In the genomic region with DNA sequence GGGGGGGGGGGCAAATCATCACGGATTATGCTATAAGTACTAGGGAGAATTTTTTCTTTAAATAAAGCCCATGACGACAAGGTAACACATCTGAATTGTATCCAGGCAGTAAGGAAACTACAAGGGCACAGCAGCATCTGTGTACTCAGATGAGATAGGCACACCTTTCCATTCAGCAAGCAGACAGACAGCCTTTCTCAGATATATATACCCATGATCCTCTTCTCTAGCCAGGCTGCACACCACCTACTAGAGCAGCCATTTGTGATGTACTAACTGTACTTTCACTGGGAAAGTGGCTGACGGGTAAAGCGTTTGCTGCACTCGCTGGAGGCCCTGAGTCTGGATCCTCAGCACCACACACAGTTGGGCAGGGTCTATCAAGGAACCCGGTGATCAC, we compare ENCODE assay signal across 9 mouse cellular contexts. TPM values are rescaled to one million over a fixed set of nuclear protein-coding genes. Genes with fewer than 3 reads are reported as not detected.
DNase-seq lines count a peak whose midpoint lies in the region; ATAC-seq lines count a peak whose summit lies in the region.
"Had no signal": no experiment of that assay in that cellular context is flagged by ENCODE, and none has a peak within 500 bp of the region (broad histone marks: within the 10 kb centered on the region; RNA-seq: fewer than 3 reads in every experiment).

No protein-coding gene starts in this region.

- H3K9me3 ChIP-seq in heart, embryonic 13.5 days, result no peaks in the 10 kb centered on the region
- no peaks in the 10 kb centered on the region for H3K9me3 ChIP-seq in embryonic facial prominence, embryonic 12.5 days
- no peaks in the 10 kb centered on the region for H3K9me3 ChIP-seq in intestine, embryonic 14.5 days (ENCODE audit: control insufficient read depth, low read length)
- no peaks in the 10 kb centered on the region for H3K9me3 ChIP-seq in midbrain, embryonic 15.5 days

- DNase-seq in heart, adult 18-20 months, result no peak
- no peak for DNase-seq in intestine, embryonic 14.5 days (ENCODE audit: low spot score)
- no peak for DNase-seq in adrenal gland, postnatal 25 days
- no peak for DNase-seq in left cerebral cortex, postnatal 14 days (ENCODE audit: low spot score in 2 of 2)
- DNase-seq: B cell, adult 2 months had no signal

- WGBS in heart, embryonic 13.5 days, result 59% methylated on average over 6 of the region's 6 CpGs
- 55% methylated on average over 6 of the region's 6 CpGs for WGBS in embryonic facial prominence, embryonic 12.5 days
- WGBS in intestine, embryonic 14.5 days, result 46% methylated on average over 6 of the region's 6 CpGs
- WGBS in midbrain, embryonic 15.5 days, result 58% methylated on average over 6 of the region's 6 CpGs

- H3K4me3 ChIP-seq in heart, embryonic 13.5 days, result no peak overlapping the region
- H3K4me3 ChIP-seq in embryonic facial prominence, embryonic 12.5 days, result no peak overlapping the region
- no peak overlapping the region for H3K4me3 ChIP-seq in intestine, embryonic 14.5 days (ENCODE audit: low read depth, low read length)
- H3K4me3 ChIP-seq in midbrain, embryonic 15.5 days, result 0 out of 2 replicates have a peak overlapping the region, but pooled peaks have one; percentile 15

- no peaks in the 10 kb centered on the region for H3K27me3 ChIP-seq in heart, embryonic 13.5 days (replicated peaks)
- H3K27me3 ChIP-seq in embryonic facial prominence, embryonic 12.5 days, result no peaks in the 10 kb centered on the region
- H3K27me3 ChIP-seq in intestine, embryonic 14.5 days (replicated peaks; ENCODE audit: control insufficient read depth, insufficient read depth, low read length), result no peaks in the 10 kb centered on the region
- H3K27me3 ChIP-seq in midbrain, embryonic 15.5 days (replicated peaks), result no peaks in the 10 kb centered on the region

- H3K27ac ChIP-seq in heart, embryonic 13.5 days (replicated peaks), result no peak overlapping the region
- no peak overlapping the region for H3K27ac ChIP-seq in embryonic facial prominence, embryonic 12.5 days
- H3K27ac ChIP-seq in intestine, embryonic 14.5 days (ENCODE audit: low read depth), result no peak overlapping the region
- no peak overlapping the region for H3K27ac ChIP-seq in midbrain, embryonic 15.5 days

- peak overlapping the region; percentile 67 for H3K4me2 ChIP-seq in heart, embryonic 13.5 days
- peak overlapping the region; percentile 46 for H3K4me2 ChIP-seq in embryonic facial prominence, embryonic 12.5 days (replicated peaks)
- peak overlapping the region; percentile 25 for H3K4me2 ChIP-seq in intestine, embryonic 14.5 days (ENCODE audit: low read length)
- H3K4me2 ChIP-seq in midbrain, embryonic 15.5 days, result peak overlapping the region; percentile 49

- H3K36me3 ChIP-seq in heart, embryonic 13.5 days, result no peaks in the 10 kb centered on the region
- H3K36me3 ChIP-seq in embryonic facial prominence, embryonic 12.5 days, result no peaks in the 10 kb centered on the region
- H3K36me3 ChIP-seq in intestine, embryonic 14.5 days (ENCODE audit: control insufficient read depth, insufficient read depth, low read length), result no peaks in the 10 kb centered on the region
- no peaks in the 10 kb centered on the region for H3K36me3 ChIP-seq in midbrain, embryonic 15.5 days (replicated peaks)

- intact Hi-C loops in left cerebral cortex, postnatal 14 days (cut with DNase I), result no loop called here

- H3K4me1 ChIP-seq in heart, embryonic 13.5 days, result peaks cover 12% of the 10 kb centered on the region
- peaks cover 10% of the 10 kb centered on the region for H3K4me1 ChIP-seq in embryonic facial prominence, embryonic 12.5 days
- H3K4me1 ChIP-seq in intestine, embryonic 14.5 days (replicated peaks; ENCODE audit: control insufficient read depth, insufficient read depth, low read length), result peaks cover 8% of the 10 kb centered on the region
- peaks cover 10% of the 10 kb centered on the region for H3K4me1 ChIP-seq in midbrain, embryonic 15.5 days

- H3K9ac ChIP-seq in heart, embryonic 13.5 days, result no peak overlapping the region
- H3K9ac ChIP-seq in embryonic facial prominence, embryonic 12.5 days, result no peak overlapping the region
- no peak overlapping the region for H3K9ac ChIP-seq in intestine, embryonic 14.5 days (ENCODE audit: low read length)
- H3K9ac ChIP-seq in midbrain, embryonic 15.5 days, result 0 out of 2 replicates have a peak overlapping the region, but pooled peaks have one; percentile 0

- ATAC-seq in heart, embryonic 13.5 days (ENCODE audit: extremely low read depth, insufficient number of reproducible peaks, low FRiP score, low TSS enrichment), result no peak
- 0 out of 2 replicates have a peak, but pooled peaks have one; percentile 4 for ATAC-seq in embryonic facial prominence, embryonic 12.5 days (ENCODE audit: insufficient number of reproducible peaks, insufficient read depth, low FRiP score, low TSS enrichment)
- ATAC-seq in intestine, embryonic 14.5 days (replicated peaks; ENCODE audit: low FRiP score, low TSS enrichment, low read depth), result peak; percentile 42
- ATAC-seq in midbrain, embryonic 15.5 days (replicated peaks), result peak; percentile 59
- no peak for ATAC-seq in megakaryocyte-erythroid progenitor cell, adult 5-6 weeks (replicated peaks; ENCODE audit: low FRiP score, low TSS enrichment, poor library complexity, severe bottlenecking)

RNA-seq across cellular contexts. Expression of a gene that starts 28.6 kb away (rescaled TPM):
- 4.0 TPM in 2 replicates for polyA plus RNA-seq in heart, embryonic 13.5 days (2015; fragmentation: Nextera tagmentation; extraction: Ambion mirVana)
- total RNA-seq in heart, adult 18-20 months (2021), result 10 to 100 TPM; 36.9 to 39.7 TPM
- polyA plus RNA-seq in embryonic facial prominence, embryonic 12.5 days (2016; fragmentation: Nextera tagmentation; extraction: Ambion mirVana), result 13.3 and 15.6 TPM in 2 replicates
- 9.6 and 12.4 TPM in 2 replicates for polyA plus RNA-seq in intestine, embryonic 14.5 days (2014; fragmentation: Nextera tagmentation; extraction: Ambion mirVana)
- 1.7 and 2.2 TPM in 2 replicates for polyA plus RNA-seq in midbrain, embryonic 15.5 days (2015; fragmentation: Nextera tagmentation; extraction: Ambion mirVana)
- total RNA-seq in adrenal gland, postnatal 25 days (2021), result 1.2 and 1.3 TPM in 2 replicates
- 1 to 10 TPM; 2.3 to 2.6 TPM for total RNA-seq in left cerebral cortex, postnatal 14 days (2021)
- not detected in 2 replicates for total RNA-seq in megakaryocyte-erythroid progenitor cell, adult 5-6 weeks (2014; fragmentation: Nextera tagmentation)
- total RNA-seq in megakaryocyte-erythroid progenitor cell, adult 5-6 weeks (2017), result not detected in 2 replicates

Comparison
In these comparisons a context has a peak if more than half of its experiments do, and no peak if none do; other contexts are left out.
1. ATAC-seq: peak in embryonic facial prominence, embryonic 12.5 days (single experiment), intestine, embryonic 14.5 days (single experiment) and midbrain, embryonic 15.5 days (single experiment); none in heart, embryonic 13.5 days (single experiment) and megakaryocyte-erythroid progenitor cell, adult 5-6 weeks (single experiment).
2. RNA of a gene that starts 28.6 kb away (total RNA-seq): 36.9 to 39.7 TPM in heart, adult 18-20 months; 2.3 to 2.6 TPM in left cerebral cortex, postnatal 14 days, 1.2 to 1.3 TPM in adrenal gland, postnatal 25 days and not detected in megakaryocyte-erythroid progenitor cell, adult 5-6 weeks; every median in the first group is over 10 times any median in the second.
3. Peak in every context shown above with its lines, with median percentiles within 50 percentile points of each other: H3K4me2 ChIP-seq.